Mouse (Mus musculus) heart, adult 2 months (tissue): ENCODE results near the gene Cerk. TPM values are rescaled to one million over a fixed set of nuclear protein-coding genes. Genes with fewer than 3 reads are reported as not detected.
A peak's percentile ranks its signal among the peaks of the same experiment; 100 is the strongest.

ENCODE experiments used
- DNase-seq, 2 experiments: peaks; one replicate each; pipeline ENCODE4 v3.0.0; 2021
- H3K27ac ChIP-seq: fragments of 200-600 bp; 2 replicates; pipeline ENCODE4 v1.8.1; 2022
- H3K27me3 ChIP-seq: fragments of 200-500 bp; 2 replicates; pipeline ENCODE4 v1.6.1; 2012; ENCODE audit warnings: mild to moderate bottlenecking, low read length, inconsistent platforms, mixed read lengths; ENCODE audit not compliant: control insufficient read depth, insufficient read depth
- H3K36me3 ChIP-seq: fragments of 200-500 bp; 2 replicates; pipeline ENCODE4 v1.6.1; 2012; ENCODE audit warnings: low read length, inconsistent platforms; ENCODE audit not compliant: control insufficient read depth, insufficient read depth
- H3K4me1 ChIP-seq: fragments of 200-500 bp; 2 replicates; pipeline ENCODE4 v1.6.1; 2011; ENCODE audit warnings: low read length; ENCODE audit not compliant: control insufficient read depth, insufficient read depth
- H3K4me3 ChIP-seq: fragments of 200-600 bp; 2 replicates; pipeline ENCODE4 v1.8.1; 2022
- H3K79me2 ChIP-seq: fragments of 200-500 bp; replicated peaks from 2 replicates; pipeline ENCODE4 v1.6.1; 2012; ENCODE audit warnings: mild to moderate bottlenecking, inconsistent platforms, low read length, moderate library complexity, mixed read lengths; ENCODE audit not compliant: control insufficient read depth, insufficient read depth
- H3K9ac ChIP-seq: fragments of 200-500 bp; 2 replicates; pipeline ENCODE4 v1.6.1; 2012; ENCODE audit warnings: low read depth, mild to moderate bottlenecking, control low read depth, inconsistent platforms, low read length, mixed read lengths
- CTCF ChIP-seq: fragments of 200-600 bp; IDR thresholded peaks from 2 replicates; pipeline ENCODE4 v1.8.1; 2022; ENCODE audit warnings: antibody characterized with exemption, mild to moderate bottlenecking, moderate library complexity
- EP300 ChIP-seq: fragments of 200-500 bp; IDR thresholded peaks from 2 replicates; pipeline ENCODE4 v1.6.1; 2011; ENCODE audit warnings: low read depth, low read length, control low read depth; ENCODE audit not compliant: insufficient read depth
- POLR2A ChIP-seq: fragments of 200-500 bp; IDR thresholded peaks from 2 replicates; pipeline ENCODE4 v1.6.1; 2011; ENCODE audit warnings: mild to moderate bottlenecking, low read depth, low read length, control low read depth; ENCODE audit not compliant: insufficient read depth
- WGBS: fragments of 180-500 bp; shearing (Covaris S2); methylation state at CpG from one replicate; pipeline ENCODE4 v1.1.7; 2018; 5-methylcytosine and 5-hydroxymethylcytosine counted together
- intact Hi-C: fragments of 180-260 bp; cut with DNase I; formaldehyde crosslinking; loops from one replicate; pipeline ENCODE4 v1.15.1; 2025
- polyA plus RNA-seq: library from polyadenylated mRNA; depleted of rRNA; stranded (reverse); fragments of >200 nt; gene quantifications from 2 replicates; pipeline ENCODE4 v1.2.3, GENCODE M21; 2012
- total RNA-seq, 2 experiments: library from RNA; stranded (reverse); gene quantifications; 2 replicates each; pipeline ENCODE4 v1.2.3; 2021

The Cerk gene
- total and polyA plus RNA-seq, 3 experiments = 26.0 to 33.5 (median 30.4) TPM

DNA sequence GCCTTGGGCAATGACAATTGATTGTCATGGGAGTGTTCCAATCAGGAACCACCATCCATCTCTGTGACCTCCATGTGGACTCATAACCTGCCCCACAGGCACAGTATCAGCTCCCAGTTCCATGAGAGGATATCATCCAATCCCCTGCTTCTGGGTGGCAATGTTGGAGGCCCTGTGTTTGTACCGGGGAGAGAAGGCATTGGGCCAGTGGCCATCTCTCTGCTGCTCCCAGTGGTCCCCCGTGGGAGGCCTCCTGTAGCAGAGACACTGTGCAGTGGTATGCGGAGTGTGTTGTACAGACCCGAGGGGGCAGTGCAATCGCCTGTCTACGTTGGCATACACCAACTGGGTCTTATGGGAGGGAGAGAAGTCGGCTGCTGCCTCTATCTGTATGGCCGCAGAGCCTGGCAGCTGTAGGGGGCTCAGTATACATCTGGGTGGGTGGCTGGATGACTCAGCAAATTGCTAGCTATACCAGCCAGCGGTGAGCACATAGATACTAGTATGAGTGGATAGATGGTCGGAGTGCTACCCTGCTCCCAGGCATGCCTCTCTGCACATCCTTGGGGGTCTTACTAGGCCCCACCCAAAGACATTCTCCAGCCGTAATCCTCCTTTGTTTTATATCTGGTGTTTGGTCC is 78.0 kb downstream of the Cerk start:
- TF ChIP-seq CTCF = peak; percentile 27
- no peak for TF ChIP-seq POLR2A
- TF ChIP-seq EP300 = no peak
- Histone ChIP-seq H3K27me3 (no peaks in the 10 kb centered on the region), H3K79me2 (no peaks in the 10 kb centered on the region), H3K36me3 (no peaks in the 10 kb centered on the region), H3K4me3 (no peak overlapping the region), H3K27ac (peak overlapping the region; percentile 84), H3K4me1 (peaks cover 28% of the 10 kb centered on the region), H3K9ac (no peak overlapping the region)
- DNase-seq = no peak
- intact Hi-C loops = no loop called here
- WGBS = 71% methylated on average over 11 of the region's 11 CpGs

DNA sequence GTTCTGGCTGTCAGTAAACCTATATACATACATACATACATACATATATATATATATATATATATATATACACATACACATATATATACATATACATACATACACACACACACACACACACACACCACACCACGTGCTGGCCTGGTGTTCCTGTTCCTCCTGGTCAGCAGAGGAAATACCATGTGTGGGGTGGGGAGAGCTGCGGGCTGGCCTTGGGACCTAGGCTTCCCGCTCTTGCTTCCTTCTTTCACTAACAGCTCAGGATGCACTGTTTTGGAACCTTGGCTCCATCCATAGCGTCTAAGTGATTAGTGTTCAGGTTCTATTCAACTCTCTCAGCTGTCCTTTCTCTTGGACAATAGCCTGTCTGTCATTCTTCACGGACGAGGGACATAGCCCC is 80.2 kb downstream of the Cerk start:
- H3K4me1 ChIP-seq = peaks cover 25% of the 10 kb centered on the region

GRCm38 (mm10) chr15:86105345-86105697 is 80.6 kb downstream of the Cerk start:
- intact Hi-C loops = no loop called here
- no peak overlapping the region for H3K9ac ChIP-seq
- DNase-seq = no peak
- no peaks in the 10 kb centered on the region for H3K27me3 ChIP-seq
- H3K79me2 ChIP-seq = no peaks in the 10 kb centered on the region
- no peak overlapping the region for H3K4me3 ChIP-seq
- H3K36me3 ChIP-seq = no peaks in the 10 kb centered on the region
- peak overlapping the region; percentile 73 for H3K27ac ChIP-seq
- peaks cover 24% of the 10 kb centered on the region for H3K4me1 ChIP-seq
- 52% methylated on average over 7 of the region's 7 CpGs for WGBS
- no peak for TF ChIP-seq EP300
- no peak for TF ChIP-seq CTCF
- TF ChIP-seq POLR2A = no peak

More for the DNA sequence above, 80.2 kb downstream of the Cerk start:
- intact Hi-C loops = no loop called here
- no peak for DNase-seq
- Histone ChIP-seq H3K79me2 (no peaks in the 10 kb centered on the region), H3K9ac (no peak overlapping the region), H3K36me3 (no peaks in the 10 kb centered on the region), H3K27me3 (no peaks in the 10 kb centered on the region), H3K4me3 (no peak overlapping the region), H3K27ac (no peak overlapping the region)
- WGBS = 24% methylated on average over 6 of the region's 6 CpGs
- TF ChIP-seq EP300 (0 out of 2 replicates have a peak, but pooled peaks have one; percentile 17), POLR2A (no peak), CTCF (no peak)

- Histone ChIP-seq H3K4me3 (no peak overlapping the region), H3K9ac (no peak overlapping the region), H3K27ac (peak overlapping the region; percentile 73), H3K79me2 (no peaks in the 10 kb centered on the region), H3K27me3 (no peaks in the 10 kb centered on the region), H3K4me1 (peaks cover 21% of the 10 kb centered on the region), H3K36me3 (no peaks in the 10 kb centered on the region)
- TF ChIP-seq EP300 = peak; percentile 90
- no peak for TF ChIP-seq CTCF
- TF ChIP-seq POLR2A = 0 out of 2 replicates have a peak, but pooled peaks have one; percentile 38
- intact Hi-C loops = no loop called here
- DNase-seq = no peak
- 73% methylated on average over 19 of the region's 19 CpGs for WGBS
These were observed 81.3 kb downstream of the Cerk start for GRCm38 (mm10) chr15:86104401-86105344.

DNA sequence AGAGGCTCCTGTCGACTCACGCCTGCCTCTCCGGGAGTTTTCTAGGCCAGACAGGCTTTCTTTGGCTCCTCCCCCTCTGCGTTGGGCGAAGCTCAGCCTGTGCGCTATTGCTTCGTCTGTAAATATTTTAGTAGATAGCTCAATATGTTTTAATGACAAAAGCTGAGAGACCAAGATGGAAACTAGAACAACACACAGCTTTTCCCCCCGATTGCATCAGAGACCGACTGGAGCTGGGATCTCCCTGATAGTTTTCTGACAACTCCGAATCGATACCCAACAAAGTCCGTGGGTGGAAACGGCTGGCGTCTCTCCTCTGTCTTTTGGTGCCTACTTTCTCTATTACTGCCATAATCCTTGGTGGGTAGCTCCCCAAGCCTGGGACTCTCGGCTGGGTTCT is 83.6 kb downstream of the Cerk start:
- intact Hi-C loops = no loop called here
- TF ChIP-seq POLR2A (no peak), CTCF (no peak), EP300 (no peak)

More for the DNA sequence above, 83.6 kb downstream of the Cerk start:
- Histone ChIP-seq H3K79me2 (no peaks in the 10 kb centered on the region), H3K4me1 (peaks cover 13% of the 10 kb centered on the region), H3K9ac (no peak overlapping the region), H3K4me3 (no peak overlapping the region), H3K27ac (no peak overlapping the region), H3K36me3 (no peaks in the 10 kb centered on the region), H3K27me3 (no peaks in the 10 kb centered on the region)
- no peak for DNase-seq
- 93% methylated on average over 15 of the region's 15 CpGs for WGBS
